Mouse (Mus musculus) liver, adult 2 months (tissue): ENCODE measurements around the gene Brd1.

Source experiments
- CTCF ChIP-seq: fragments of 200-500 bp; IDR thresholded peaks from 2 replicates; pipeline ENCODE4 v1.5.1; 2011; ENCODE audit warnings: low read depth, low read length, control low read depth
- POLR2A ChIP-seq: fragments of 200-500 bp; IDR thresholded peaks from 2 replicates; pipeline ENCODE4 v1.6.1; 2011; ENCODE audit warnings: low read length, control low read depth; ENCODE audit not compliant: insufficient read depth; ENCODE audit errors: extremely low read depth

- TF ChIP-seq POLR2A (no peak), CTCF (no peak)
Observed at GRCm38 (mm10) chr15:88699508-88699907, 34.5 kb downstream of the Brd1 start.
